22 mouse cellular contexts compared by ENCODE assay signal in the genomic region with DNA sequence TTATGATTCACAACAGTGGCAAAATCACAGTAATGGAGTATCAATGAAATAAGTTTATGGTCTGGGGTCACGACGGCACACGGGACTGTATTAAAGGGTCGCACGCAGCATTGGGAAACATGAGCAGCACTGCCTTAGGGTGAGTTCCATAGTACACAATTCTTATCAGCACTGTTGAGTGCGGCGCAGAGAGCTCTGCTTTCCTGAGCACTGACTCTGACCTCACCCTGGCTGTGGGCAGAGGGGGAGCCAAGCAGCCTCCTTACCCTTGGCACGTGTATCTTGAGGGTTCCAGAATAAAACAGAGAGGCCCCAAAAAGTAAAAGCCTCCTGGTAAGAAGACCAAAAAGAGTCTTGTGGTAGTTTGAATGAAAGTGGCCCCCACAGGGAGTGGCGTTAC. TPM values are rescaled to one million over a fixed set of nuclear protein-coding genes. Genes with fewer than 3 reads are reported as not detected.
A peak's percentile ranks its signal among the peaks of the same experiment; 100 is the strongest.
DNase-seq lines count a peak whose midpoint lies in the region; ATAC-seq lines count a peak whose summit lies in the region.
"Had no signal": no experiment of that assay in that cellular context is flagged by ENCODE, and none has a peak within 500 bp of the region (broad histone marks: within the 10 kb centered on the region; RNA-seq: fewer than 3 reads in every experiment).

No protein-coding gene starts in this region.

- no peak overlapping the region for H3K9ac ChIP-seq in heart, embryonic 16.5 days (ENCODE audit: low read length)
- H3K9ac ChIP-seq: embryonic facial prominence, embryonic 13.5 days; embryonic facial prominence, embryonic 15.5 days; forebrain, embryonic 13.5 days; forebrain, embryonic 15.5 days; forebrain, postnatal 0 days had no signal

- H3K4me2 ChIP-seq in heart, embryonic 16.5 days (ENCODE audit: low read depth, low read length) = no peak overlapping the region
- H3K4me2 ChIP-seq: embryonic facial prominence, embryonic 13.5 days; embryonic facial prominence, embryonic 15.5 days; forebrain, embryonic 13.5 days; forebrain, embryonic 15.5 days had no signal

- 41% methylated on average over 9 of the region's 9 CpGs for WGBS in heart, embryonic 16.5 days

- ATAC-seq in heart, embryonic 16.5 days (replicated peaks; ENCODE audit: extremely low read depth, insufficient read depth, low FRiP score) = 0 out of 2 replicates have a peak, but pooled peaks have one; percentile 52
- peak; percentile 54; the same call in 1 of the 2 replicates for ATAC-seq in common myeloid progenitor, adult 5-6 weeks (replicated peaks; ENCODE audit: low read depth, poor library complexity, severe bottlenecking)
- ATAC-seq in megakaryocyte progenitor cell, adult 5-6 weeks (replicated peaks; ENCODE audit: poor library complexity) = peak; percentile 61
- ATAC-seq in erythroid progenitor cell, adult 5-6 weeks (replicated peaks; ENCODE audit: low FRiP score, poor library complexity, severe bottlenecking) = no peak
- ATAC-seq: forebrain, embryonic 13.5 days; forebrain, embryonic 15.5 days; forebrain, postnatal 0 days had no signal

- no peaks in the 10 kb centered on the region for H3K4me1 ChIP-seq in heart, embryonic 16.5 days (ENCODE audit: control insufficient read depth, insufficient read depth, low read length)
- H3K4me1 ChIP-seq: embryonic facial prominence, embryonic 13.5 days; embryonic facial prominence, embryonic 15.5 days; forebrain, embryonic 13.5 days; forebrain, embryonic 15.5 days had no signal

- no peaks in the 10 kb centered on the region for H3K27me3 ChIP-seq in heart, embryonic 16.5 days (ENCODE audit: control insufficient read depth, insufficient read depth, low read length)
- H3K27me3 ChIP-seq: embryonic facial prominence, embryonic 13.5 days; embryonic facial prominence, embryonic 15.5 days; forebrain, embryonic 13.5 days; forebrain, embryonic 15.5 days had no signal

- DNase-seq in heart, adult 18-20 months = no peak
- DNase-seq in adrenal gland, adult 18-20 months (ENCODE audit: low spot score in 2 of 2) = no peak
- DNase-seq: adrenal gland, adult 8-10 months; adrenal gland, postnatal 14 days; adrenal gland, postnatal 36 days; cerebellum, adult 11-12 months; cerebellum, adult 2 months; cerebellum, adult 9-10 months; cerebellum, postnatal 10 days; cerebellum, postnatal 25 days; embryo, embryonic 11 days; forebrain, postnatal 0 days had no signal

- no peak overlapping the region for H3K4me3 ChIP-seq in heart, embryonic 16.5 days (ENCODE audit: low read length)
- H3K4me3 ChIP-seq: embryonic facial prominence, embryonic 13.5 days; embryonic facial prominence, embryonic 15.5 days; erythroblast, embryonic 14.5 days; forebrain, embryonic 13.5 days; forebrain, embryonic 15.5 days had no signal

- no peaks in the 10 kb centered on the region for H3K9me3 ChIP-seq in heart, embryonic 16.5 days (replicated peaks; ENCODE audit: control insufficient read depth, low read length)
- H3K9me3 ChIP-seq: embryonic facial prominence, embryonic 13.5 days; embryonic facial prominence, embryonic 15.5 days; forebrain, embryonic 13.5 days; forebrain, embryonic 15.5 days had no signal

- no peaks in the 10 kb centered on the region for H3K36me3 ChIP-seq in heart, embryonic 16.5 days (ENCODE audit: control insufficient read depth, insufficient read depth)
- H3K36me3 ChIP-seq: embryonic facial prominence, embryonic 13.5 days; embryonic facial prominence, embryonic 15.5 days; forebrain, embryonic 15.5 days had no signal

- no peak overlapping the region for H3K27ac ChIP-seq in heart, embryonic 16.5 days (ENCODE audit: low read length)
- H3K27ac ChIP-seq: embryonic facial prominence, embryonic 13.5 days; embryonic facial prominence, embryonic 15.5 days; forebrain, embryonic 13.5 days; forebrain, embryonic 15.5 days had no signal

RNA-seq across cellular contexts. Expression of gene Gcnt1, which starts 4.1 kb away (rescaled TPM):
- polyA plus RNA-seq in heart, embryonic 16.5 days (2015; fragmentation: Nextera tagmentation; extraction: Ambion mirVana) = 6.0 and 6.2 TPM in 2 replicates
- total RNA-seq in heart, adult 18-20 months (2021) = 10 to 100 TPM; 17.0 to 17.3 TPM
- total RNA-seq in common myeloid progenitor, adult 5-6 weeks (2017) = 23.8 and 26.2 TPM in 2 replicates
- total RNA-seq in megakaryocyte progenitor cell, adult 5-6 weeks (2015) = 19.3 and 21.9 TPM in 2 replicates
- 25.9 and 26.1 TPM in 2 replicates for total RNA-seq in megakaryocyte progenitor cell, adult 5-6 weeks (2017)
- total RNA-seq in erythroid progenitor cell, adult 5-6 weeks (2015; ENCODE audit: low replicate concordance) = 132 TPM in 2 replicates
- total RNA-seq in erythroid progenitor cell, adult 5-6 weeks (2017; ENCODE audit: low replicate concordance) = 137 and 158 TPM in 2 replicates
- total RNA-seq in adrenal gland, adult 18-20 months (2021) = 1 to 10 TPM; 2.5 to 2.6 TPM
- total RNA-seq: MEL had no signal

RNA-seq across cellular contexts. Expression of gene Rfk, which starts 25.3 kb away (rescaled TPM):
- polyA plus RNA-seq in heart, embryonic 16.5 days (2015; fragmentation: Nextera tagmentation; extraction: Ambion mirVana) = 68.8 and 68.9 TPM in 2 replicates
- 10 to 100 TPM; 59.7 to 80.6 TPM for total RNA-seq in heart, adult 18-20 months (2021)
- 29.3 and 30.9 TPM in 2 replicates for total RNA-seq in common myeloid progenitor, adult 5-6 weeks (2017)
- 74.3 and 75.3 TPM in 2 replicates for total RNA-seq in megakaryocyte progenitor cell, adult 5-6 weeks (2015)
- 26.6 and 26.9 TPM in 2 replicates for total RNA-seq in megakaryocyte progenitor cell, adult 5-6 weeks (2017)
- 32.3 and 39.6 TPM in 2 replicates for total RNA-seq in erythroid progenitor cell, adult 5-6 weeks (2015; ENCODE audit: low replicate concordance)
- total RNA-seq in erythroid progenitor cell, adult 5-6 weeks (2017; ENCODE audit: low replicate concordance) = 18.0 and 18.3 TPM in 2 replicates
- total RNA-seq in adrenal gland, adult 18-20 months (2021) = 100 to 1,000 TPM in 1 of 2 experiments, 10 to 100 TPM in 1; 74.3 to 417 TPM
